9 mouse cellular contexts compared by ENCODE assay signal in genomic region chr7:16920150-16920579, GRCm38 (mm10). TPM values are rescaled to one million over a fixed set of nuclear protein-coding genes. Genes with fewer than 3 reads are reported as not detected.
A peak's percentile ranks its signal among the peaks of the same experiment; 100 is the strongest.
DNase-seq lines count a peak whose midpoint lies in the region; ATAC-seq and TF ChIP-seq lines count a peak whose summit lies in the region.
"Had no signal": no experiment of that assay in that cellular context is flagged by ENCODE, and none has a peak within 500 bp of the region (broad histone marks: within the 10 kb centered on the region; RNA-seq: fewer than 3 reads in every experiment).

No protein-coding gene starts in this region.

- peaks cover 26% of the 10 kb centered on the region for H3K4me1 ChIP-seq in kidney, postnatal 0 days (replicated peaks; ENCODE audit: insufficient read depth, low read length)
- peaks cover 38% of the 10 kb centered on the region for H3K4me1 ChIP-seq in kidney, embryonic 14.5 days (ENCODE audit: control insufficient read depth, insufficient read depth, low read length)
- peaks cover 48% of the 10 kb centered on the region for H3K4me1 ChIP-seq in embryonic facial prominence, embryonic 13.5 days
- peaks cover 63% of the 10 kb centered on the region for H3K4me1 ChIP-seq in hindbrain, embryonic 12.5 days
- peaks cover 32% of the 10 kb centered on the region for H3K4me1 ChIP-seq in midbrain, embryonic 14.5 days (ENCODE audit: control insufficient read depth, insufficient read depth, low read length)

- no peak for TF ChIP-seq CTCF in kidney, postnatal 0 days (IDR thresholded peaks at IDR 0.05; ENCODE audit: low read depth)

- no peak for ATAC-seq in kidney, postnatal 0 days (replicated peaks; ENCODE audit: low FRiP score, low read depth)
- ATAC-seq in kidney, embryonic 14.5 days (ENCODE audit: low FRiP score, low TSS enrichment), result no peak
- ATAC-seq in embryonic facial prominence, embryonic 13.5 days (ENCODE audit: insufficient number of reproducible peaks, insufficient read depth, low FRiP score, low TSS enrichment, low read depth), result no peak
- no peak for ATAC-seq in hindbrain, embryonic 12.5 days (ENCODE audit: low FRiP score)
- ATAC-seq in midbrain, embryonic 14.5 days (ENCODE audit: low FRiP score, low TSS enrichment), result no peak
- ATAC-seq in inflammation-experienced regulatory T-cells, adult 6 months, result no peak

- H3K4me2 ChIP-seq in kidney, postnatal 0 days (ENCODE audit: low read length), result no peak overlapping the region
- no peak overlapping the region; the same call in 1 of the 2 replicates for H3K4me2 ChIP-seq in kidney, embryonic 14.5 days (replicated peaks; ENCODE audit: low read depth, low read length)
- peak overlapping the region; percentile 90 for H3K4me2 ChIP-seq in embryonic facial prominence, embryonic 13.5 days
- H3K4me2 ChIP-seq in hindbrain, embryonic 12.5 days (replicated peaks), result peak overlapping the region; percentile 91
- peak overlapping the region; percentile 98 for H3K4me2 ChIP-seq in midbrain, embryonic 14.5 days (ENCODE audit: low read length)
- H3K4me2 ChIP-seq: heart, embryonic 11.5 days had no signal

- no peak overlapping the region for H3K27ac ChIP-seq in kidney, postnatal 0 days
- H3K27ac ChIP-seq in kidney, embryonic 14.5 days (ENCODE audit: low read depth, low read length), result no peak overlapping the region
- H3K27ac ChIP-seq in embryonic facial prominence, embryonic 13.5 days, result peak overlapping the region; percentile 71
- peak overlapping the region; percentile 60 for H3K27ac ChIP-seq in hindbrain, embryonic 12.5 days
- peak overlapping the region; percentile 20; the same call in 1 of the 2 replicates for H3K27ac ChIP-seq in midbrain, embryonic 14.5 days (replicated peaks; ENCODE audit: low read depth, low read length)

- 0 out of 2 replicates have a peak overlapping the region, but pooled peaks have one; percentile 4 for H3K9ac ChIP-seq in kidney, postnatal 0 days (ENCODE audit: low read depth, low read length)
- H3K9ac ChIP-seq in kidney, embryonic 14.5 days (ENCODE audit: low read depth, low read length), result no peak overlapping the region
- peak overlapping the region; percentile 65 for H3K9ac ChIP-seq in embryonic facial prominence, embryonic 13.5 days
- peak overlapping the region; percentile 50 for H3K9ac ChIP-seq in hindbrain, embryonic 12.5 days
- H3K9ac ChIP-seq in midbrain, embryonic 14.5 days (replicated peaks; ENCODE audit: low read length), result peak overlapping the region; percentile 40; the same call in 1 of the 2 replicates

- no peak for DNase-seq in kidney, postnatal 0 days (ENCODE audit: low spot score)
- DNase-seq in midbrain, embryonic 14.5 days, result no peak
- no peak for DNase-seq in spleen, adult 18-20 months
- no peak for DNase-seq in kidney, adult 18-20 months

- 72% methylated on average over 7 of the region's 7 CpGs for WGBS in kidney, postnatal 0 days
- WGBS in kidney, embryonic 14.5 days, result 77% methylated on average over 7 of the region's 7 CpGs
- WGBS in embryonic facial prominence, embryonic 13.5 days, result 64% methylated on average over 7 of the region's 7 CpGs
- 82% methylated on average over 7 of the region's 7 CpGs for WGBS in hindbrain, embryonic 12.5 days
- 81% methylated on average over 7 of the region's 7 CpGs for WGBS in midbrain, embryonic 14.5 days

- H3K9me3 ChIP-seq in kidney, postnatal 0 days (replicated peaks; ENCODE audit: low read length), result no peaks in the 10 kb centered on the region
- no peaks in the 10 kb centered on the region for H3K9me3 ChIP-seq in kidney, embryonic 14.5 days (ENCODE audit: control insufficient read depth, low read length)
- no peaks in the 10 kb centered on the region for H3K9me3 ChIP-seq in embryonic facial prominence, embryonic 13.5 days
- no peaks in the 10 kb centered on the region for H3K9me3 ChIP-seq in hindbrain, embryonic 12.5 days (replicated peaks)
- no peaks in the 10 kb centered on the region for H3K9me3 ChIP-seq in midbrain, embryonic 14.5 days (ENCODE audit: control insufficient read depth, low read length)

- H3K36me3 ChIP-seq in kidney, postnatal 0 days (ENCODE audit: insufficient read depth, low read length), result peaks cover 46% of the 10 kb centered on the region
- peaks cover 50% of the 10 kb centered on the region for H3K36me3 ChIP-seq in kidney, embryonic 14.5 days (ENCODE audit: control insufficient read depth, insufficient read depth, low read length)
- H3K36me3 ChIP-seq in embryonic facial prominence, embryonic 13.5 days, result peaks cover 50% of the 10 kb centered on the region
- peaks cover 46% of the 10 kb centered on the region for H3K36me3 ChIP-seq in hindbrain, embryonic 12.5 days
- peaks cover 56% of the 10 kb centered on the region for H3K36me3 ChIP-seq in midbrain, embryonic 14.5 days (ENCODE audit: control insufficient read depth, insufficient read depth, low read length)

- no peaks in the 10 kb centered on the region for H3K27me3 ChIP-seq in kidney, postnatal 0 days (ENCODE audit: insufficient read depth, low read length)
- no peaks in the 10 kb centered on the region for H3K27me3 ChIP-seq in kidney, embryonic 14.5 days (ENCODE audit: control insufficient read depth, insufficient read depth, low read length)
- no peaks in the 10 kb centered on the region for H3K27me3 ChIP-seq in embryonic facial prominence, embryonic 13.5 days
- no peaks in the 10 kb centered on the region for H3K27me3 ChIP-seq in hindbrain, embryonic 12.5 days
- no peaks in the 10 kb centered on the region for H3K27me3 ChIP-seq in midbrain, embryonic 14.5 days (ENCODE audit: control insufficient read depth, insufficient read depth, low read length)

- no peak overlapping the region for H3K4me3 ChIP-seq in kidney, postnatal 0 days (replicated peaks; ENCODE audit: low read depth, low read length)
- H3K4me3 ChIP-seq in kidney, embryonic 14.5 days (ENCODE audit: low read length), result no peak overlapping the region
- peak overlapping the region; percentile 16 for H3K4me3 ChIP-seq in embryonic facial prominence, embryonic 13.5 days
- no peak overlapping the region for H3K4me3 ChIP-seq in hindbrain, embryonic 12.5 days
- H3K4me3 ChIP-seq in midbrain, embryonic 14.5 days (replicated peaks; ENCODE audit: low read depth, low read length), result no peak overlapping the region; the same call in 1 of the 2 replicates

RNA-seq across cellular contexts. Expression of gene Calm3, which starts 3.7 kb away (rescaled TPM):
- 134 and 136 TPM in 2 replicates for polyA plus RNA-seq in kidney, postnatal 0 days (2015; fragmentation: Nextera tagmentation; extraction: Ambion mirVana)
- 156 and 198 TPM in 2 replicates for polyA plus RNA-seq in kidney, embryonic 14.5 days (2014; fragmentation: Nextera tagmentation; extraction: Ambion mirVana)
- 104 and 111 TPM in 2 replicates for polyA plus RNA-seq in embryonic facial prominence, embryonic 13.5 days (2015; fragmentation: Nextera tagmentation; extraction: Ambion mirVana)
- 185 and 210 TPM in 2 replicates for polyA plus RNA-seq in hindbrain, embryonic 12.5 days (2016; fragmentation: Nextera tagmentation; extraction: Ambion mirVana)
- 494 and 652 TPM in 2 replicates for polyA plus RNA-seq in midbrain, embryonic 14.5 days (2014; fragmentation: Nextera tagmentation; extraction: Ambion mirVana)
- 100 to 1,000 TPM in 2 of 3 experiments, 10 to 100 TPM in 1; 51.8 to 255 (median 105) TPM for polyA plus RNA-seq in inflammation-experienced regulatory T-cells, adult 6 months (2017; shearing (Covaris generic))

RNA-seq across cellular contexts. Expression of gene Ptgir, which starts 13.9 kb away (rescaled TPM):
- polyA plus RNA-seq in kidney, postnatal 0 days (2015; fragmentation: Nextera tagmentation; extraction: Ambion mirVana), result 2.2 and 2.3 TPM in 2 replicates
- 0.67 and 1.4 TPM in 2 replicates for polyA plus RNA-seq in kidney, embryonic 14.5 days (2014; fragmentation: Nextera tagmentation; extraction: Ambion mirVana)
- 1.2 TPM in 2 replicates for polyA plus RNA-seq in embryonic facial prominence, embryonic 13.5 days (2015; fragmentation: Nextera tagmentation; extraction: Ambion mirVana)
- 1.6 and 2.1 TPM in 2 replicates for polyA plus RNA-seq in hindbrain, embryonic 12.5 days (2016; fragmentation: Nextera tagmentation; extraction: Ambion mirVana)
- polyA plus RNA-seq in midbrain, embryonic 14.5 days (2014; fragmentation: Nextera tagmentation; extraction: Ambion mirVana), result 0.16 and 0.30 TPM in 2 replicates
- 1 to 10 TPM; 4.3 to 8.2 (median 7.1) TPM for polyA plus RNA-seq in inflammation-experienced regulatory T-cells, adult 6 months (2017; shearing (Covaris generic))

RNA-seq across cellular contexts. Expression of gene Pnmal2, which starts 24.3 kb away (rescaled TPM):
- 7.0 and 8.1 TPM in 2 replicates for polyA plus RNA-seq in kidney, postnatal 0 days (2015; fragmentation: Nextera tagmentation; extraction: Ambion mirVana)
- 2.5 and 5.5 TPM in 2 replicates for polyA plus RNA-seq in kidney, embryonic 14.5 days (2014; fragmentation: Nextera tagmentation; extraction: Ambion mirVana)
- 10.5 and 10.9 TPM in 2 replicates for polyA plus RNA-seq in embryonic facial prominence, embryonic 13.5 days (2015; fragmentation: Nextera tagmentation; extraction: Ambion mirVana)
- 55.6 and 60.3 TPM in 2 replicates for polyA plus RNA-seq in hindbrain, embryonic 12.5 days (2016; fragmentation: Nextera tagmentation; extraction: Ambion mirVana)
- polyA plus RNA-seq in midbrain, embryonic 14.5 days (2014; fragmentation: Nextera tagmentation; extraction: Ambion mirVana), result 115 and 116 TPM in 2 replicates
- polyA plus RNA-seq in inflammation-experienced regulatory T-cells, adult 6 months (2017; shearing (Covaris generic)), result not detected

RNA-seq across cellular contexts. Expression of gene Gng8, which starts 28.6 kb away (rescaled TPM):
- 7.3 and 8.9 TPM in 2 replicates for polyA plus RNA-seq in kidney, postnatal 0 days (2015; fragmentation: Nextera tagmentation; extraction: Ambion mirVana)
- polyA plus RNA-seq in kidney, embryonic 14.5 days (2014; fragmentation: Nextera tagmentation; extraction: Ambion mirVana), result 7.5 TPM in 2 replicates
- 19.9 and 32.0 TPM in 2 replicates for polyA plus RNA-seq in embryonic facial prominence, embryonic 13.5 days (2015; fragmentation: Nextera tagmentation; extraction: Ambion mirVana)
- 12.1 and 13.6 TPM in 2 replicates for polyA plus RNA-seq in hindbrain, embryonic 12.5 days (2016; fragmentation: Nextera tagmentation; extraction: Ambion mirVana)
- polyA plus RNA-seq in midbrain, embryonic 14.5 days (2014; fragmentation: Nextera tagmentation; extraction: Ambion mirVana), result 11.7 and 17.2 TPM in 2 replicates
- polyA plus RNA-seq in inflammation-experienced regulatory T-cells, adult 6 months (2017; shearing (Covaris generic)), result not detected

RNA-seq across cellular contexts. Expression of gene Pnmal1, which starts 39.3 kb away (rescaled TPM):
- 0.28 and 0.33 TPM in 2 replicates for polyA plus RNA-seq in kidney, postnatal 0 days (2015; fragmentation: Nextera tagmentation; extraction: Ambion mirVana)
- 0.51 and 0.74 TPM in 2 replicates for polyA plus RNA-seq in kidney, embryonic 14.5 days (2014; fragmentation: Nextera tagmentation; extraction: Ambion mirVana)
- 1.2 and 1.7 TPM in 2 replicates for polyA plus RNA-seq in embryonic facial prominence, embryonic 13.5 days (2015; fragmentation: Nextera tagmentation; extraction: Ambion mirVana)
- 24.0 and 27.3 TPM in 2 replicates for polyA plus RNA-seq in hindbrain, embryonic 12.5 days (2016; fragmentation: Nextera tagmentation; extraction: Ambion mirVana)
- polyA plus RNA-seq in midbrain, embryonic 14.5 days (2014; fragmentation: Nextera tagmentation; extraction: Ambion mirVana), result 60.8 and 69.8 TPM in 2 replicates
- not detected for polyA plus RNA-seq in inflammation-experienced regulatory T-cells, adult 6 months (2017; shearing (Covaris generic))

Comparison
In these comparisons a context has a peak if more than half of its experiments do, and no peak if none do; other contexts are left out.
1. H3K27ac ChIP-seq: peak in embryonic facial prominence, embryonic 13.5 days (single experiment), hindbrain, embryonic 12.5 days (single experiment) and midbrain, embryonic 14.5 days (single experiment); none in kidney, postnatal 0 days (single experiment) and kidney, embryonic 14.5 days (single experiment).
2. H3K4me2 ChIP-seq: peak in embryonic facial prominence, embryonic 13.5 days (single experiment), hindbrain, embryonic 12.5 days (single experiment) and midbrain, embryonic 14.5 days (single experiment); none in kidney, postnatal 0 days (single experiment) and kidney, embryonic 14.5 days (single experiment).